Mouse (Mus musculus): Measurements from ENCODE around the gene Lrig1.

Lrig1 gene

DNA sequence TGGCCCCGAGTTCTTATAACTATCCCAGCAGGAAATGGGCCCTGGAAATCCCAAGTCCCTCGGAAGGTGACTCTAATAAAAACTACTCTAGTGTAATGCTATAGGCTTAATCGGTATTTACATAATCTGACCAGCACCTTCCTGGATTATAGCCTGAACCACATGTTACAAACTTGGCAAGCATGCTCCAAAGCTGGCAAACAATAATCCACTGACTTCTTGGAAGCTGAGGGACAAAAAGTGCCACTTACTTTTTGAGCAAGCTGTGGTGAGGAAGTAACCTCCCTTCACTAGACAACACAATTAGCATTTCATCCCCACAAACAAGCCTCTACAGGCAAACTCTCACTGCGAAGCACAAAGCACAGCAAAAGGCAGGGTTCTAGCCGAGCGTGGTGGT is 30.6 kb downstream of the Lrig1 start:
- DNase-seq, result no peak

DNA sequence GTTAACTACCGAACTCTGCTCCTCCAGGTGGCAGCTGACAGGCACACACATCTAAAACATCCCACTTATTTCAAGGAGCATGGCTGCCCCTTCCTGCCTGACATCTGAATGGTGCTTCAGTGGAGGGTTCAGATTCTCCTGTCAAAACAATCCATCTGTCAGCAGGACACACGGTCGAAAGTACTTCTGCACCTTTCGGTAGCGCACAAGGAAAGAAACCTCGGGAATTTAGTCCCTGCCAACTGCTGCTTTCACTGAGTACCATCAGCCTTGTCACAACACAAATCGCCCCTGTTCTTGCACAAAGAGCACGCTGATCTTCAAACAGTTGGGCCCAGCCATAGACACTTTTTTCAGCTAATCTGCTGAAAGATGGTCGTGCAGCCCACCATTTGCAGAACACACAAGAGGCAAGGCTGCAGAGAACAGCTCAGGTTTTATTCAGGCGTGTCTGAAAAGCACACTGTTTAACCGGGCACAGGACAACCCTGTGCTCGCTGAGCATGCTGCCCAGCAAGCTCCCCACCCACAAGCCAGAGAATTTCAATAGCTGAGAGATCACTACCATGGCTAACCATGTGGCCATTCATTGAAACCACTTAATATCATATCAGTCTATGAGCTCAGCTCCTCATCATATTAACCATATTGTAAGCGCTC is 31.6 kb downstream of the Lrig1 start:
- DNase-seq, result no peak

DNA sequence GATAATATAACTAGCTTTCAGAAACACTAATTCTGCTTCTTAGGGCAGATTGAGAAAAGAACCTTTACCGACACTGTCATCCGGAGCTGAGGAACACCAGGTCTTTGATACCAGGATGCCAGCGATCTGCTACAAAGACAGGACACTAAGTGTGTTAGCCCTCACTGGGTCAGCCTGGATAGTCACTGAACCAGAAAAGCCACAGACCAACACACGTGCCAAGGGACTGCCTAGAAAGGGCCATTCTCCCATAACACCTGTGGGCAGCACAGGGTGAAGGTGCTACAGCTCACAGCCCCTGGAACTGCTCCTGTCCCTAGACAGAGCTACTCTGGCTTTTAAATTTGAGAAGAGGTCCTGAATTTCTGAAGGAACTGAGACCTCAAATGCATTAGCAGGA is 32.8 kb downstream of the Lrig1 start:
- no peak for DNase-seq

GRCm38 (mm10) chr6:94666432-94667119 is 33.4 kb downstream of the Lrig1 start:
- DNase-seq, result no peak

DNA sequence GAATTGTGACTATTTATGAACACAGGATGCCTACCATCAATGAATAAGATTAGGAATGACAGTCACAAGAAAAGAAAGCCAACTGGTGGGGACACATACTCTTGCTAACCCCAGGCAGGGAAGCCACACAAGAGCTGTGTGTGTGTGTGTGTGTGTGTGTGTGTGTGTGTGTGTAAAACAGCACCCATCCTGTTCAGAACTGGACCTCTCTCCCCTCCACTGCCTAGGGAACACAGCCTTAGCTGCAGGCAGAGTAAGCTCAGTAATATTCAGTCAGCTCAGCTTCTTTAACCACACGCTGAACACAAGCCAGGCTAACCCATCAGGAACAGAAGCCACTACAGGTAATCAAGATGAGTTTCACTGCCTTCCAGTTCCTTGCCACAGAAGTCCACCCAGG is 34.3 kb downstream of the Lrig1 start:
- no peak for DNase-seq

GRCm38 (mm10) chr6:94665248-94665647 is 34.7 kb downstream of the Lrig1 start:
- no peak for DNase-seq

DNA sequence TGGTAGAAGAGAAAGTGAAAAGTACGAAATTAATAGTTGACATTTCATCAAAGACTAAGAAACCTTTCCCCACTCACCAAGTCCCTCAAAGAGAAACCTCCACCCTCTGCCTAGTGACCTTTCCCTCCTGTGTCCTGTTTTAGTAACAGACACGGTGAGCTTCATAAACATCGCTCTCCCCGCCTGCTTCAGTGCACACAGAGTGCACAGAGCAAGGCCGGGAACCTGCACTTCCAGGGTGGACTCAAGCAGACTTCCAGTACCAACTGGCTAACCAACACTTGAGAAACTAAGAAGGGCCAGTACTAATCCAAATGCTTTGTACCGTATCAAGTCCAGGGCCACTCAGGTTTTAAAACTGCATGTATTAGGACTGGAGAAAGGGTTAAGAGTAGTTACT is 36.0 kb downstream of the Lrig1 start:
- no peak for DNase-seq

DNA sequence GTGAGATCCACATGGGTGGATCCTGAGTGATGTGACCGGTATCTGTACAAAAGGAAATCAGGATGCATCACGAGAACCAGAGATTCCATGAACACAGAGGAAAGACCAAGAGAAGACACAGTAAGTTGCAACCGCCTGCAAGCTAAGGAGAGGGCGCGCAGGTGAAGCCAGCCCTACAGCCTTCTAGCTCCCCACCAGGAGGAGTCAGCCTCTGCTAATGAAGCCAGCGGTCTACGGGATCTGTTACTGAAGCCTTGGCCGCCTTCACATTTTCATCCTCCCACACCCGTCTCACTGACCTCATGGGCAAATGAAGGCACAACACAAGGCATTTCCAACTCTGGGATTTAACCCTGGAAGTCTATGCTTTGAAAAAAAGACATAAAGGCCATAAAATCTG is 38.0 kb downstream of the Lrig1 start:
- DNase-seq, result no peak

- no peak for DNase-seq
These were observed 38.6 kb downstream of the Lrig1 start for GRCm38 (mm10) chr6:94661321-94661720.

DNA sequence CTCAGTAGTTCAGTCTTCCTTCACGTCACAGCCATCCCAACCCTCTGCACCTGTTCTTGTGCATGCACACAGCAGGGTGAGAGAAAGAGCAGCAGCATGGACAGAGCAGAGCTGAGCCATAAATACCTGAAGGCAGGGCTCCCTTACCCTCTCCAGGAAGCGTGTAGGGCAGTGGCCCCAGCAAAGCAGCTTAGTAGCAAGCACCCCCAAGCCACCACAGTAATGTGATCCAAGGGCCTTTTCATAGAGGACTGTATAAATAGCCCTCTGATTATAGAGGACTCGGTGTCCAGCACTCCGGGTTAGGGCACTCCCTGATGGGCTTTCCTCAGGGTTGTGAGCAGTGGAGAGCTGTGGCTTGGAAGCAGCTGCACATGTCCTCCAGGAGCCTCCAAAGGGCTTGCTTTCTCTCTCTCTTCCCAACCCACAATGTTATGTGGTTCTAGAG is 40.0 kb downstream of the Lrig1 start:
- DNase-seq, result no peak

DNA sequence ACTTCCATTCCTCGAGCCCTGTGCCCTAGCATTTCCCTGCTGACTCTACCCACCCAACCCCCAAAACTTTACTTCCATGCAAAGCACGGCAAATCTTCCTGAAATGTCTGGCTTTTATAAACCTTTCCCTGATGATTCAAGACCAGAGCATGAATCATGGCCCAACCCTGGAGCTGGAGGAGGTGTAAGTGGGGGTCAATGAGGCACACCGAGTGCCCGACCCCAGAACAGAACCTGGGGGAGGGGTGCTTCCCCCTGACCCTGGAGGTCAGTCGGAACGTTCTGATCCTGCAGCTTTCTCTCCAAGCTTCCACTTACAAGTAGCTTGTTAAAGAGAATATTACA is 41.9 kb downstream of the Lrig1 start:
- DNase-seq, result no peak

- no peak for DNase-seq
These were observed 42.5 kb downstream of the Lrig1 start for GRCm38 (mm10) chr6:94657204-94658135.

DNA sequence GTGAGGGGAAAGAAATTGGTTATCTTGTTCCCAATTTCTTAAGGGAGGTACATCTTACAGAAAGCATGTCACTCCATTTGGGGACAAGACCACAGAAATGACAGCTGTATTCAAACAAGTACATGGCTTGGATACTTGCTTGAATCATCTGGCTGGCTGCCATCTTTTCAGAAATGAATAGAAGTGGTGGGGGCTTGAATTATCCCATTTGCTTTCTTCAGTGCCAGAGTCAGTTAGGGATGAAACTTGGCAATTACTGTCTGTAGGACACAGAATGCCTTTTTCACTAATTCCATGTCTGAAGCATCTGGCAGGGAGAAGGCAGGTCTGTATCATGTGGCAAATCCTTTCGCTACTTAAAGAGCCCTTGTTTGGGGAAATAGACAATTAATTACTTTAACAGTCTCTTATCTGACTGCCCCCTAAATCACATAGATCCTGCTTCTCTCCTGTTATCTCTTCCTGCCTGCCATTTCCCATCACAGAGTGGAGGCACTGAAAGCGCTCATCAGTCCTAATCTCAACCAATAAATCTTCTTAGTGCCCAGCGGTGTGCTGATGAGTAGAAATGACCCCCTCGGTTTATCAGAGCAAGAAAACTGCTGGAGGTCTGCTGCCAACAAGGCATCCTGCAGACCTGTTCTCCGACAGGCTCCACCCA is 44.0 kb downstream of the Lrig1 start:
- no peak for DNase-seq

- DNase-seq, result no peak
These were observed 46.3 kb downstream of the Lrig1 start for GRCm38 (mm10) chr6:94653388-94654316.

GRCm38 (mm10) chr6:94652659-94653213 is 47.2 kb downstream of the Lrig1 start:
- DNase-seq, result no peak

DNA sequence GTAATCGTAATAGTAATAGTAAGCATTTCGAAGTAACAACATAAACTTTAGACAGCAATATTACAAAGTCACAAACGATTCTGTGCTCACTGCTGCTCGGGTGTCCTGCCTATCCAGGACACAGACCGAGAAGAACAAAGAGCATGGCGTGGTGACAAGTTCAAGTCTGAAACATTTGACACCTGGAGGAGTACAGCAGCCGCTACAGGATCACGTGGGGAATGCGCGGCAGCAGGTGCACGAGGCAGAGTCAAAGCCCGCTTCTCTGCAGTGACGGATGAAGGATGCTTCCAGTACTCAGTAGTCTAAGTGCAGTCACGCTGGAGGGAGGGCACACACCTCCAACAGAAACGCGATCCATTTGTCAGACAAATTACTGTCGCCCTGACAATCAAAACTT is 48.4 kb downstream of the Lrig1 start:
- DNase-seq, result no peak

- no peak for DNase-seq
These were observed 50.3 kb downstream of the Lrig1 start for GRCm38 (mm10) chr6:94649637-94650036.

DNA sequence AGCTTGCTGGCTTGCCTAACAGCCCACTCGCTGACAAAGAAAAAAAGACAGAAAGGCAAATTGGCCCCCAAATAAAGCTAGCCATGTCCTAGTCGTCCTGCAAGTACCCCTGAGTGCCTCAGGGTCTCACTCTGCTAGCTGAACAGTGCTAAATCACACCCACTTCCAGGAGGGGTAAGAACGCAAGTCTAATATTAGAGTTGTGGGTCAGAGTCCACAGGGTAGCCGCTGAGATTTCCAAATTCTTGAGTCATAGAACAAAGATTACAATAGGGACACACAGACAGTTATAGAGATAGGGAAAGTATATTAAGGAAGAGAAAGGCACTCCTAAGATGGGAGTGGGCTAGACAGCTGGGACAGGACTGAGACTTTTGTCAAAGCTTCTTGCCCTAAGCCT is 51.5 kb downstream of the Lrig1 start:
- DNase-seq, result no peak

DNA sequence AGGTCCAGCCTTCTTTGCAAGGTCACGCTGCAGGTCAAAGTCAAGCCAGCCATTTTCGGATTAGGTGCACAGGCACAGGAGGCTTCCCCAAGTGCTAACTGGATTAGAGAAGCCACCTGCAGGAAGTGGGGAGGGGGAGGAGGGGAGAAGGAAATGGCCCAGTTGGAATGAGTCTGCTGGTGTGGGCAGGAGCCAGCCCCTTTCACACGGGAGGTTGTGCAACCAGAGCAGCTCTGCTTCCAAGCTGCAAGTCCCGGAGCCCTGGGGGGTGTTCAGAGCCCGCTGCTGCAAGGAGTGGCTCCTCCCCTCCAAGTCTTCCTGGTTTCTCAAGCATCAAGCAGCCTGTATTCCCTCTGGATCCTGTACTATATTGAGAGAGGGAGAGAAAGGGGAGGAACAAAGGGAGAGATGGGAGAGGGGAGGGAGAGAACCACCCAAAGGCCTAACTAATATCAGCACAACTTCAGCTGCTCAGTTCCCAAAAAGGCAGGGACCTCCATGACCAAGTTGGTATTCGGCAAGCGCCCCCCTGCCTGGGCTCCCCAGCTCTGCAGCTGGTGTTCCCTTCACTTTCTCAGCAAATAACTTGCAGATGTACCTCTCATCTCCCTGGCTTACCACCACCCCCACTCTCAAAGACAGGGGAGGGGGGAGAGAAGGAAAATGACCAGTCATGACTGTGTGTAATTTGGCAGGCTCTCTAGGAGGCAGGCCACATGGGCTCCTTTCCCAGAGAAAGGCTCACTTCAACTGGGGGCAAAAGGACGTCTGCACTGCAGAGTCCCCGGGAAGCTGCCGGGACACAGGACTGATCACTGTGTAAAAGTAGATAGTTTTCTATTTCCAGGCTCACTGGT is 52.2 kb downstream of the Lrig1 start:
- peak; percentile 50 for DNase-seq

- DNase-seq, result no peak
These were observed 53.1 kb downstream of the Lrig1 start for GRCm38 (mm10) chr6:94646902-94647301.

All from layer of hippocampus, adult 9-11 months (tissue).